Mouse (Mus musculus) CH12.LX (cell line): Measurements from ENCODE around the gene Plp1. TPM values are rescaled to one million over a fixed set of nuclear protein-coding genes. Genes with fewer than 3 reads are reported as not detected.

Experiments
- DNase-seq: peaks from one replicate; pipeline ENCODE4 v3.0.0-alpha.2; 2013; ENCODE audit errors: extremely low read depth
- H3K27ac ChIP-seq: 2 replicates; pipeline ENCODE4 v1.5.1; 2012; ENCODE audit warnings: low read depth, mild to moderate bottlenecking, control low read depth, moderate library complexity; ENCODE audit not compliant: insufficient read depth
- H3K27me3 ChIP-seq: replicated peaks from 2 replicates; pipeline ENCODE3; 2012; ENCODE audit warnings: inconsistent platforms
- H3K36me3 ChIP-seq, 2 experiments: replicated peaks in 1 of 2; 2 replicates each; pipeline versions ENCODE3 to v1.6.1; 2012; ENCODE audit warnings: inconsistent platforms in 1 of 2, low read length in 1 of 2, mild to moderate bottlenecking in 1 of 2, mixed read lengths in 1 of 2, moderate library complexity in 1 of 2; ENCODE audit not compliant: control insufficient read depth in 1 of 2, insufficient read depth in 1 of 2
- H3K4me1 ChIP-seq, 2 experiments: 2 replicates each; pipeline ENCODE4 v1.6.1; 2012; ENCODE audit warnings: inconsistent platforms in 1 of 2, moderate library complexity in 1 of 2; ENCODE audit not compliant: insufficient read depth in 2 of 2, control insufficient read depth in 1 of 2
- H3K4me2 ChIP-seq: 2 replicates; pipeline ENCODE4 v1.6.1; 2012; ENCODE audit warnings: low read depth, mild to moderate bottlenecking, control low read depth; ENCODE audit not compliant: poor library complexity, insufficient read depth, severe bottlenecking
- H3K4me3 ChIP-seq, 3 experiments: fragments of 150-350 bp in 1 of 3; sonication (generic) in 1 of 3; replicated peaks in 1 of 3; 2 replicates each; pipeline versions ENCODE3 to v1.5.1; 2011 to 2012; ENCODE audit warnings: low read depth in 2 of 3, low read length in 2 of 3, mild to moderate bottlenecking in 2 of 3, moderate library complexity in 2 of 3, control low read depth in 1 of 3, improper control_type of control experiment in 1 of 3, inconsistent platforms in 1 of 3, mixed read lengths in 1 of 3; ENCODE audit not compliant: poor library complexity in 1 of 3
- H3K79me2 ChIP-seq: replicated peaks from 2 replicates; pipeline ENCODE4 v1.6.1; 2012; ENCODE audit warnings: mild to moderate bottlenecking, moderate library complexity; ENCODE audit not compliant: control insufficient read depth, poor library complexity, insufficient read depth, severe bottlenecking; ENCODE audit errors: extremely low read depth
- H3K9ac ChIP-seq: 2 replicates; pipeline ENCODE4 v1.6.1; 2012; ENCODE audit warnings: low read depth, mild to moderate bottlenecking, control low read depth, moderate library complexity; ENCODE audit not compliant: insufficient read depth
- H3K9me3 ChIP-seq: replicated peaks from 2 replicates; pipeline ENCODE3; 2012; ENCODE audit warnings: low read length, inconsistent platforms, mixed read lengths
- BHLHE40 ChIP-seq: IDR thresholded peaks from 2 replicates; pipeline ENCODE4 v1.6.1; 2011; ENCODE audit warnings: mild to moderate bottlenecking, low read depth, low read length, improper control_type of control experiment
- CHD1 ChIP-seq: IDR thresholded peaks from 2 replicates; pipeline ENCODE4 v1.6.1; 2012; ENCODE audit warnings: low read depth, low read length, improper control_type of control experiment, inconsistent platforms
- CHD2 ChIP-seq: IDR thresholded peaks from 2 replicates; pipeline ENCODE4 v1.6.1; 2011; ENCODE audit warnings: low read length, improper control_type of control experiment
- EP300 ChIP-seq: IDR thresholded peaks from 2 replicates; pipeline ENCODE4 v1.6.1; 2011; ENCODE audit warnings: low read length, improper control_type of control experiment
- GABPA ChIP-seq: IDR thresholded peaks from 2 replicates; pipeline ENCODE4 v1.6.1; 2012; ENCODE audit warnings: low read depth, low read length, improper control_type of control experiment, inconsistent platforms; ENCODE audit not compliant: insufficient replicate concordance
- IRF4 ChIP-seq: IDR thresholded peaks from 2 replicates; pipeline ENCODE4 v1.6.1; 2014; ENCODE audit warnings: low read depth, mild to moderate bottlenecking, inconsistent platforms, low read length, improper control_type of control experiment
- JUND ChIP-seq: conservative IDR thresholded peaks from 2 replicates; pipeline ENCODE4 v1.6.1; 2011; ENCODE audit warnings: low read depth, low read length, improper control_type of control experiment
- MAZ ChIP-seq: IDR thresholded peaks from 2 replicates; pipeline ENCODE4 v1.6.1; 2012; ENCODE audit warnings: low read depth, mild to moderate bottlenecking, inconsistent platforms, low read length, improper control_type of control experiment, moderate library complexity
- MEF2A ChIP-seq: IDR thresholded peaks from 2 replicates; pipeline ENCODE4 v1.6.1; 2014; ENCODE audit warnings: low read depth, mild to moderate bottlenecking, inconsistent platforms, low read length, improper control_type of control experiment, borderline replicate concordance
- MXI1 ChIP-seq: IDR thresholded peaks from 2 replicates; pipeline ENCODE4 v1.6.1; 2011; ENCODE audit warnings: mild to moderate bottlenecking, low read depth, low read length, improper control_type of control experiment
- MYC ChIP-seq: IDR thresholded peaks from 2 replicates; pipeline ENCODE4 v1.6.1; 2011; ENCODE audit warnings: low read depth, mild to moderate bottlenecking, improper control_type of control experiment, low read length
- NELFE ChIP-seq: IDR thresholded peaks from 2 replicates; pipeline ENCODE4 v1.6.1; 2011; ENCODE audit warnings: low read depth, low read length, improper control_type of control experiment
- POLR2A ChIP-seq: IDR thresholded peaks from 2 replicates; pipeline ENCODE4 v1.6.1; 2011; ENCODE audit warnings: low read depth, mild to moderate bottlenecking, improper control_type of control experiment, low read length
- POLR2AphosphoS2 ChIP-seq: IDR thresholded peaks from 2 replicates; pipeline ENCODE4 v1.6.1; 2011; ENCODE audit warnings: low read depth, low read length, improper control_type of control experiment
- RAD21 ChIP-seq: IDR thresholded peaks from 2 replicates; pipeline ENCODE4 v1.6.1; 2011; ENCODE audit warnings: low read depth, mild to moderate bottlenecking, low read length, improper control_type of control experiment, moderate library complexity
- SIN3A ChIP-seq: IDR thresholded peaks from 2 replicates; pipeline ENCODE4 v1.6.1; 2012; ENCODE audit warnings: low read length, improper control_type of control experiment, inconsistent platforms
- ZC3H11A ChIP-seq: IDR thresholded peaks from 2 replicates; pipeline ENCODE4 v1.6.1; 2012; ENCODE audit warnings: low read depth, mild to moderate bottlenecking, inconsistent platforms, low read length, improper control_type of control experiment
- ZKSCAN1 ChIP-seq: IDR thresholded peaks from 2 replicates; pipeline ENCODE4 v1.6.1; 2012; ENCODE audit warnings: low read depth, inconsistent platforms, low read length, improper control_type of control experiment, borderline replicate concordance
- ZMIZ1 ChIP-seq: IDR thresholded peaks from 2 replicates; pipeline ENCODE4 v1.6.1; 2012; ENCODE audit warnings: low read depth, mild to moderate bottlenecking, inconsistent platforms, low read length, improper control_type of control experiment
- ZNF384 ChIP-seq: IDR thresholded peaks from 2 replicates; pipeline ENCODE4 v1.6.1; 2012; ENCODE audit warnings: low read depth, low read length, improper control_type of control experiment, inconsistent platforms
- dilution Hi-C: fragments of 300-500 bp; cut with MboI; formaldehyde crosslinking; loops from 2 replicates; pipeline ENCODE4 v1.14.3; 2020; ENCODE audit warnings: low sequenced_read_pairs; ENCODE audit not compliant: extremely low pct_unique_long_range_greater_than_20kb, extremely low pct_ligation_motif_present
- in situ Hi-C: fragments of 300-500 bp; cut with MboI; formaldehyde crosslinking; loops from 3 replicates; pipeline ENCODE4 v1.14.3; 2019; ENCODE audit warnings: low sequenced_read_pairs, low pct_ligation_motif_present, low pct_unique_long_range_greater_than_20kb, mixed read lengths
- polyA plus RNA-seq: library from polyadenylated mRNA; unstranded; fragments of >175 nt; gene quantifications from 2 replicates; pipeline ENCODE4 v1.2.1, GENCODE M21; 2012; ENCODE audit warnings: low read depth; ENCODE audit not compliant: insufficient read length
- total RNA-seq, 2 experiments: library from RNA; depleted of rRNA; stranded (reverse); fragments of 300-350 nt in 1 of 2; fragments of >200 nt in 1 of 2; gene quantifications; 2 replicates each; pipeline ENCODE4 v1.2.3; 2012 to 2014

Gene Plp1
- total RNA-seq (2012; rRNA removed) (0.76 and 1.2 TPM in 2 replicates), total RNA-seq (2014; rRNA removed) (1.4 and 1.7 TPM in 2 replicates), polyA plus RNA-seq (1.3 and 1.5 TPM in 2 replicates)

DNA sequence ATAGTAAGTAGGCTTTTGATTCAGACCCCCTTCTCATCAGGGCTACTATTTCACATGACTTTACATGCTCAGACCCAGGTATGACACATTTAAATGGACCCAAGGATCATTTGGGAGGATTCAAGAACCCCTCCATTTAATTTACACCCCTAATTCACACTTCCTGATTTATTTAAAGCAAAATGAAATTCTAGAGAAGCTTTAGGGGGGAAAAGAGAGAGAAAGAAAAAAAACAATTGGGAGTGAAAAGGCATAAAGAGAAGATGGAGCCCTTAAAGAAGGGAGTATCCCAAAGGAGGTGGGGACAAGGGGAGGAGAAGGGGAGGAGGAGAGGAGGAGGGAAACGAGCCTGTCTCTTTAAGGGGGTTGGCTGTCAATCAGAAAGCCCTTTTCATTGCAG is at the start of gene Plp1:
Gene Plp1, plus strand, starts transcription at position 301 of the 400 bp plus-strand sequence.
- no peaks in the 10 kb centered on the region for H3K9me3 ChIP-seq
- DNase-seq: no peak
- no peaks in the 10 kb centered on the region for H3K79me2 ChIP-seq
- in situ Hi-C loops (loop anchor here (5.0 kb wide), 1 partner anchor 75 kb away; no protein-coding TSS in a partner anchor), dilution Hi-C loops (no loop called here)
- TF ChIP-seq MEF2A: no peak
- TF ChIP-seq GABPA: no peak
- no peak for TF ChIP-seq ZKSCAN1
- no peak for TF ChIP-seq MXI1
- TF ChIP-seq JUND: no peak
- no peak for TF ChIP-seq EP300
- TF ChIP-seq MYC: no peak
- peaks cover 0 to 8% of the 10 kb centered on the region in 2 experiments for H3K36me3 ChIP-seq
- no peak within 1 kb of the TSS for H3K9ac ChIP-seq
- H3K4me2 ChIP-seq: no peak within 1 kb of the TSS
- no peak within 1 kb of the TSS for H3K27ac ChIP-seq
- H3K27me3 ChIP-seq: no peaks in the 10 kb centered on the region
- H3K4me3 ChIP-seq: no peak within 1 kb of the TSS
- no peaks in the 10 kb centered on the region for H3K4me1 ChIP-seq

DNA sequence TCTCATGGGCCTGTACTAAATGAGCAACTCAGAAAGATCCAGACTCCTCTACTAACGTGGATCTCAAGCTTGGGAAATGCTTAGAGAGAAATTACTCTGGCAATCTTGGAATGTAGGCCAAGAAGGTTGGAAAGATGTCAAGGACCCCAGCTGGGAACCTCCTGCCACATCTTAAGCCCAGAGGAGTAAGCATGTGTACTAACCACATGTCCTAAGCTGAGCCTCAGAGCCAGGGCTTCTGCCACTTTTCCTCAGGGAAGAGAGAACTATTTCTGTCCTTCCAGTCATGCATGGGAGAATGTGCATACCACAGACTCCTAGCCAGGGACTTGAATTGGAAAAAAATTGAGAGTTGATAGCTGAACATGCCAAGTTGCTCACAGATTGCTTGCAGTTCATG is 49.4 kb upstream of the Plp1 start:
- no peak overlapping the region for H3K4me2 ChIP-seq
- no peaks in the 10 kb centered on the region for H3K9me3 ChIP-seq
- in situ Hi-C loops (no loop called here), dilution Hi-C loops (no loop called here)
- DNase-seq: no peak
- TF ChIP-seq RAD21 (no peak), BHLHE40 (no peak), ZKSCAN1 (no peak), SIN3A (no peak), IRF4 (no peak), CHD1 (no peak), CHD2 (no peak), MEF2A (no peak)
- no peak overlapping the region for H3K27ac ChIP-seq
- H3K36me3 ChIP-seq: peaks cover 0 to 24% of the 10 kb centered on the region in 2 experiments
- H3K9ac ChIP-seq: no peak overlapping the region
- H3K79me2 ChIP-seq: no peaks in the 10 kb centered on the region
- H3K27me3 ChIP-seq: no peaks in the 10 kb centered on the region
- no peak overlapping the region for H3K4me3 ChIP-seq
- no peaks in the 10 kb centered on the region for H3K4me1 ChIP-seq

DNA sequence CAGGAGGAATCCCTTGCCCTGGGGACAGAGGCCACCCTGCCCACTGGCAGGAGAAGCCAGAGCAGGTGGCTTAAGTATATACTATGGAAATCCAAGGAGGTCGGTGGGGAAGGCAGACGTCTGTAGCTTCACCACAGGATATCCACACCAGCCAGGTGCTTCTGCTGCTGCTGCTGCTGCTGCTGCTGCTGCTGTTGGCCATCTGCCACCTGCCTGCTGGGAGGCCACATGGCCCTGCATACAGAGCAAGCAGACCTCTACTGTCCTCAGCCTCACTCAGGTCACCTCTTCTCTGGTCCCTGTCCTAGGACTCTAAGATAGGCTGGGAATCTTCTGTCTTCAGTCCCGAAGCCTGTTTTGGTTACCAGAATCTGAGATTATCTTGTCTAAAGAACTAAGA is 44.4 kb upstream of the Plp1 start:
- Histone ChIP-seq H3K4me3 (no peak overlapping the region), H3K4me2 (no peak overlapping the region), H3K27ac (no peak overlapping the region), H3K9me3 (no peaks in the 10 kb centered on the region), H3K79me2 (no peaks in the 10 kb centered on the region), H3K9ac (no peak overlapping the region), H3K36me3 (peaks cover 0 to 54% of the 10 kb centered on the region in 2 experiments), H3K4me1 (no peaks in the 10 kb centered on the region), H3K27me3 (no peaks in the 10 kb centered on the region)
- DNase-seq: no peak
- dilution Hi-C loops (no loop called here), in situ Hi-C loops (no loop called here)
- TF ChIP-seq ZC3H11A (no peak), ZKSCAN1 (no peak), ZNF384 (no peak), POLR2A (no peak), POLR2AphosphoS2 (no peak), ZMIZ1 (no peak), NELFE (no peak), MAZ (no peak)
